9 mouse cellular contexts compared by ENCODE assay signal in the genomic region with DNA sequence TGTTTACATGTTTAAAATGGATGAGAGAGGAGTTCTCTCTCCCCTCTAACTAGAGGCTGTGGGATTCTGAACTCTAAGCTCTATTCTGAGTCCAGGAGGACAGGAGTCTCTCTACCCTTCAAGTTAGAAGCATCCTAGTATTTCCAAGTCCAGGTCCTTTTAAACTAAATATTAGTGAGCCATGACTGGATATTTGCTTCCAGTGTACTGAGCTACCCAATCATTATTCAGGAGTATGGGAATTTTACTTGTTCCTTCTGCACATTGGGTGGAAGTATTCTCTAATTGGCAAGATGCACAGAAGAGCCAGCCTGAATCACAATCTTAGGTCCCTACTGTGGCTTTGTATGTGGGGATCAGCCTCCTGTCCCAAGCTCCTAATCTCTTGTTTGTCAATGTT. TPM values are rescaled to one million over a fixed set of nuclear protein-coding genes. Genes with fewer than 3 reads are reported as not detected.
DNase-seq lines count a peak whose midpoint lies in the region; ATAC-seq and TF ChIP-seq lines count a peak whose summit lies in the region.
"Had no signal": no experiment of that assay in that cellular context is flagged by ENCODE, and none has a peak within 500 bp of the region (broad histone marks: within the 10 kb centered on the region; RNA-seq: fewer than 3 reads in every experiment).

No protein-coding gene starts in this region.

- TF ChIP-seq EP300 in stomach, postnatal 0 days (optimal IDR thresholded peaks at IDR 0.05): no peak

- H3K4me1 ChIP-seq in hindbrain, embryonic 12.5 days: peaks cover 15% of the 10 kb centered on the region
- H3K4me1 ChIP-seq in hindbrain, embryonic 11.5 days (replicated peaks; ENCODE audit: control insufficient read depth, insufficient read depth, low read length): 0 out of 2 replicates have a peak, but pooled peaks cover 3% of the 10 kb centered on the region
- peaks cover 8% of the 10 kb centered on the region for H3K4me1 ChIP-seq in stomach, embryonic 14.5 days (ENCODE audit: control insufficient read depth, insufficient read depth, low read length)
- no peaks in the 10 kb centered on the region for H3K4me1 ChIP-seq in stomach, postnatal 0 days (replicated peaks; ENCODE audit: control insufficient read depth, insufficient read depth)
- H3K4me1 ChIP-seq in intestine, embryonic 16.5 days (ENCODE audit: control insufficient read depth, insufficient read depth, low read length): peaks cover 14% of the 10 kb centered on the region; the same call in 1 of the 2 replicates
- H3K4me1 ChIP-seq in stomach, embryonic 16.5 days (ENCODE audit: control insufficient read depth, insufficient read depth, low read length): peaks cover 7% of the 10 kb centered on the region; the same call in 1 of the 2 replicates

- no peak overlapping the region for H3K27ac ChIP-seq in hindbrain, embryonic 12.5 days
- no peak overlapping the region for H3K27ac ChIP-seq in hindbrain, embryonic 11.5 days (ENCODE audit: low read depth, low read length)
- H3K27ac ChIP-seq in stomach, embryonic 14.5 days (ENCODE audit: low read length): no peak overlapping the region
- no peak overlapping the region for H3K27ac ChIP-seq in stomach, postnatal 0 days (replicated peaks)
- no peak overlapping the region for H3K27ac ChIP-seq in intestine, embryonic 16.5 days (ENCODE audit: low read length)
- no peak overlapping the region for H3K27ac ChIP-seq in stomach, embryonic 16.5 days (ENCODE audit: low read length)
- H3K27ac ChIP-seq: midbrain, embryonic 12.5 days had no signal

- H3K4me2 ChIP-seq in hindbrain, embryonic 12.5 days (replicated peaks): peak overlapping the region; percentile 91; the same call in 1 of the 2 replicates
- no peak overlapping the region for H3K4me2 ChIP-seq in hindbrain, embryonic 11.5 days (replicated peaks; ENCODE audit: low read depth, low read length)
- peak overlapping the region; percentile 94; the same call in 1 of the 2 replicates for H3K4me2 ChIP-seq in stomach, embryonic 14.5 days (replicated peaks; ENCODE audit: low read depth, low read length)
- H3K4me2 ChIP-seq in stomach, postnatal 0 days (replicated peaks; ENCODE audit: low read depth): no peak overlapping the region
- peak overlapping the region; percentile 83 for H3K4me2 ChIP-seq in intestine, embryonic 16.5 days (ENCODE audit: low read depth, low read length)
- H3K4me2 ChIP-seq in stomach, embryonic 16.5 days (ENCODE audit: low read depth, low read length): no peak overlapping the region

- no peak for ATAC-seq in hindbrain, embryonic 12.5 days (ENCODE audit: low FRiP score)
- ATAC-seq in hindbrain, embryonic 11.5 days (ENCODE audit: low FRiP score): no peak
- no peak for ATAC-seq in stomach, embryonic 14.5 days (ENCODE audit: insufficient number of reproducible peaks, insufficient read depth, low FRiP score, low read depth)
- no peak for ATAC-seq in stomach, postnatal 0 days (ENCODE audit: low FRiP score, low TSS enrichment)
- no peak for ATAC-seq in intestine, embryonic 16.5 days
- no peak for ATAC-seq in stomach, embryonic 16.5 days (ENCODE audit: insufficient read depth, low FRiP score)
- no peak for ATAC-seq in activated CD4-positive, CD25-positive, alpha-beta regulatory T cell, adult 4 months

- no peak overlapping the region for H3K4me3 ChIP-seq in hindbrain, embryonic 12.5 days
- H3K4me3 ChIP-seq in hindbrain, embryonic 11.5 days (ENCODE audit: low read depth, low read length): no peak overlapping the region
- H3K4me3 ChIP-seq in stomach, embryonic 14.5 days (ENCODE audit: low read depth, low read length): no peak overlapping the region
- no peak overlapping the region for H3K4me3 ChIP-seq in stomach, postnatal 0 days (ENCODE audit: low read depth, low read length)
- peak overlapping the region; percentile 87 for H3K4me3 ChIP-seq in intestine, embryonic 16.5 days (ENCODE audit: low read length)
- peak overlapping the region; percentile 83; the same call in 1 of the 2 replicates for H3K4me3 ChIP-seq in stomach, embryonic 16.5 days (replicated peaks; ENCODE audit: low read length)

- DNase-seq in hindbrain, embryonic 11.5 days (ENCODE audit: low spot score): no peak
- no peak for DNase-seq in stomach, postnatal 0 days (ENCODE audit: low spot score)
- no peak for DNase-seq in ovary, postnatal 36 days (ENCODE audit: low spot score)

- H3K9ac ChIP-seq in hindbrain, embryonic 12.5 days: no peak overlapping the region
- H3K9ac ChIP-seq in hindbrain, embryonic 11.5 days (ENCODE audit: low read depth, low read length): no peak overlapping the region
- H3K9ac ChIP-seq in stomach, embryonic 14.5 days (replicated peaks; ENCODE audit: low read depth, low read length): no peak overlapping the region
- H3K9ac ChIP-seq in stomach, postnatal 0 days (ENCODE audit: low read length): no peak overlapping the region
- H3K9ac ChIP-seq in intestine, embryonic 16.5 days (ENCODE audit: low read depth, low read length): peak overlapping the region; percentile 95; the same call in 1 of the 2 replicates
- H3K9ac ChIP-seq in stomach, embryonic 16.5 days (ENCODE audit: low read length): no peak overlapping the region

- peaks cover 4% of the 10 kb centered on the region; the same call in 1 of the 2 replicates for H3K27me3 ChIP-seq in hindbrain, embryonic 12.5 days
- H3K27me3 ChIP-seq in hindbrain, embryonic 11.5 days (ENCODE audit: control insufficient read depth, insufficient read depth, low read length): no peaks in the 10 kb centered on the region
- no peaks in the 10 kb centered on the region for H3K27me3 ChIP-seq in stomach, embryonic 14.5 days (ENCODE audit: control insufficient read depth, insufficient read depth, low read length)
- no peaks in the 10 kb centered on the region for H3K27me3 ChIP-seq in stomach, postnatal 0 days (ENCODE audit: control insufficient read depth, insufficient read depth, low read length)
- no peaks in the 10 kb centered on the region for H3K27me3 ChIP-seq in intestine, embryonic 16.5 days (replicated peaks; ENCODE audit: control insufficient read depth, insufficient read depth, low read length)
- no peaks in the 10 kb centered on the region for H3K27me3 ChIP-seq in stomach, embryonic 16.5 days (ENCODE audit: control insufficient read depth, insufficient read depth, low read length)

- no peaks in the 10 kb centered on the region for H3K9me3 ChIP-seq in hindbrain, embryonic 12.5 days (replicated peaks)
- no peaks in the 10 kb centered on the region for H3K9me3 ChIP-seq in hindbrain, embryonic 11.5 days (ENCODE audit: control insufficient read depth, low read length)
- H3K9me3 ChIP-seq in stomach, embryonic 14.5 days (ENCODE audit: control insufficient read depth, low read depth, low read length): no peaks in the 10 kb centered on the region
- H3K9me3 ChIP-seq in stomach, postnatal 0 days (ENCODE audit: control insufficient read depth, low read length): no peaks in the 10 kb centered on the region
- H3K9me3 ChIP-seq in intestine, embryonic 16.5 days (ENCODE audit: control insufficient read depth, low read length): no peaks in the 10 kb centered on the region
- H3K9me3 ChIP-seq in stomach, embryonic 16.5 days (replicated peaks; ENCODE audit: control insufficient read depth, low read length): no peaks in the 10 kb centered on the region
- H3K9me3 ChIP-seq: midbrain, embryonic 12.5 days had no signal

- TF ChIP-seq CTCF in stomach, postnatal 0 days (IDR thresholded peaks at IDR 0.05; ENCODE audit: low read depth): no peak

- H3K36me3 ChIP-seq in hindbrain, embryonic 12.5 days: no peaks in the 10 kb centered on the region
- no peaks in the 10 kb centered on the region for H3K36me3 ChIP-seq in hindbrain, embryonic 11.5 days (ENCODE audit: control insufficient read depth, insufficient read depth, low read length)
- no peaks in the 10 kb centered on the region for H3K36me3 ChIP-seq in stomach, embryonic 14.5 days (ENCODE audit: control insufficient read depth, insufficient read depth, low read length)
- H3K36me3 ChIP-seq in stomach, postnatal 0 days (ENCODE audit: control insufficient read depth, insufficient read depth, low read length): no peaks in the 10 kb centered on the region
- no peaks in the 10 kb centered on the region for H3K36me3 ChIP-seq in intestine, embryonic 16.5 days (ENCODE audit: control insufficient read depth, insufficient read depth, low read length)
- H3K36me3 ChIP-seq in stomach, embryonic 16.5 days (ENCODE audit: control insufficient read depth, insufficient read depth, low read length): no peaks in the 10 kb centered on the region
- H3K36me3 ChIP-seq: midbrain, embryonic 12.5 days had no signal

RNA-seq across cellular contexts. Expression of a gene that starts 2.5 kb away (rescaled TPM):
- 12.0 and 13.0 TPM in 2 replicates for polyA plus RNA-seq in hindbrain, embryonic 12.5 days (2016; fragmentation: Nextera tagmentation; extraction: Ambion mirVana)
- polyA plus RNA-seq in hindbrain, embryonic 11.5 days (2014; fragmentation: Nextera tagmentation; extraction: Ambion mirVana): 5.3 and 6.0 TPM in 2 replicates
- polyA plus RNA-seq in stomach, embryonic 14.5 days (2014; fragmentation: Nextera tagmentation; extraction: Ambion mirVana): 17.9 and 19.7 TPM in 2 replicates
- polyA plus RNA-seq in stomach, postnatal 0 days (2015; fragmentation: Nextera tagmentation; extraction: Ambion mirVana): 4.2 and 4.3 TPM in 2 replicates
- 30.2 and 36.9 TPM in 2 replicates for polyA plus RNA-seq in intestine, embryonic 16.5 days (2015; fragmentation: Nextera tagmentation; extraction: Ambion mirVana)
- polyA plus RNA-seq in stomach, embryonic 16.5 days (2015; fragmentation: Nextera tagmentation; extraction: Ambion mirVana): 10.1 and 12.1 TPM in 2 replicates
- not detected for polyA plus RNA-seq in activated CD4-positive, CD25-positive, alpha-beta regulatory T cell, adult 4 months (2017; shearing (Covaris generic))

Comparison
In these comparisons a context has a peak if more than half of its experiments do, and no peak if none do; other contexts are left out.
1. H3K4me2 ChIP-seq: peak in hindbrain, embryonic 12.5 days (single experiment), stomach, embryonic 14.5 days (single experiment) and intestine, embryonic 16.5 days (single experiment); none in hindbrain, embryonic 11.5 days (single experiment), stomach, postnatal 0 days (single experiment) and stomach, embryonic 16.5 days (single experiment).
2. H3K4me3 ChIP-seq: peak in intestine, embryonic 16.5 days (single experiment) and stomach, embryonic 16.5 days (single experiment); none in hindbrain, embryonic 12.5 days (single experiment), hindbrain, embryonic 11.5 days (single experiment), stomach, embryonic 14.5 days (single experiment) and stomach, postnatal 0 days (single experiment).